Mouse (Mus musculus): ENCODE measurements around the gene Pde5a.

GRCm38 (mm10) chr3:122729601-122729959, 833 bp downstream of the Pde5a start:
- TF ChIP-seq GATA1 (IDR thresholded peaks at IDR 0.05; ENCODE audit: borderline replicate concordance, low read length) (no peak), FLI1 (IDR thresholded peaks at IDR 0.05; ENCODE audit: low read length) (no peak)

Measured in megakaryocyte, embryonic 14.5 days (primary cell).